Mouse (Mus musculus) cortical plate, adult 2 months (tissue): Measurements from ENCODE around the gene Slc44a5.

Experiments used
- CTCF ChIP-seq: fragments of 200-500 bp; IDR thresholded peaks from 2 replicates; pipeline ENCODE4 v1.5.1; 2011; ENCODE audit warnings: mild to moderate bottlenecking, control low read depth, low read length; ENCODE audit not compliant: insufficient read depth; ENCODE audit errors: extremely low read depth
- POLR2A ChIP-seq: fragments of 200-500 bp; IDR thresholded peaks from 2 replicates; pipeline ENCODE4 v1.6.1; 2011; ENCODE audit warnings: mild to moderate bottlenecking, low read length, control low read depth; ENCODE audit not compliant: insufficient read depth; ENCODE audit errors: extremely low read depth

GRCm38 (mm10) chr3:154209776-154210430 lies 236.7 kb downstream of the Slc44a5 start:
- TF ChIP-seq CTCF (no peak), POLR2A (no peak)
